Mouse (Mus musculus): ENCODE measurements around the gene Camk1d. TPM values are rescaled to one million over a fixed set of nuclear protein-coding genes. Genes with fewer than 3 reads are reported as not detected.

Gene Camk1d
- total and polyA plus RNA-seq, 2 experiments from 2014 or later = 7.2 to 16.6 TPM

DNA sequence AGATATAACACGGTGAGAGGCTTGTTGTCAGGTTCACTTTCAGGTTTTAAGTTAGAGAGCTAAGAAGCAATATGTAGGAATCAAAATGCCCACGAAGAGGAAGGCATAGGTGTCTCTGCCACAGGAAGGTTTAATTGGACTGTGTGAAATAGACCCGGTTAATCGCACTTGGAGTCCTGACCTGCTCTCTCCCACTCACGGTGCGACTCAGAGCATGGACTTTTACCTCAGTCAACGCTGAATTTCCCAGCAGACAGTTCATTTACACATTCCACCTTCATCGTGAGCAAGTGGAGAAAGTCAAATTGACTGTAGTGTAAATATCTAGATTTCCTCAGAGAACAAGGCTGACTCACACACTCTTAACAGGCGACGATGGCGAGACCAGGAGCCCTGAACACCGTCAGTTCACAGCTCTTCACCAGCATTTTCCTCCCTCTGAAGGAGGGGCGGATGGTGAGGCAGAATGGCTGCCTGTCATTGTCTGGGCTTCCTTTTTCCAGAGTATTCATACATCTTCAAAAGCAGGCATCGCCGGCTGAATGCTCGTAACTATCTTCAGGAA is 255.6 kb downstream of the Camk1d start:
- ATAC-seq = no peak
- H3K4me1 ChIP-seq (ENCODE audit: insufficient read depth, low read length) = 0 out of 2 replicates have a peak, but pooled peaks cover 3% of the 10 kb centered on the region
- no peak overlapping the region for H3K4me2 ChIP-seq (ENCODE audit: low read depth, low read length)
- H3K4me3 ChIP-seq (ENCODE audit: low read length) = no peak overlapping the region
- no peak overlapping the region for H3K9ac ChIP-seq (replicated peaks; ENCODE audit: low read length)
- no peak overlapping the region for H3K27ac ChIP-seq
- no peaks in the 10 kb centered on the region for H3K9me3 ChIP-seq (ENCODE audit: low read length)
- no peak for TF ChIP-seq CTCF (IDR thresholded peaks at IDR 0.05; ENCODE audit: low read depth)
- WGBS = 76% methylated on average over 16 of the region's 16 CpGs
- H3K36me3 ChIP-seq (ENCODE audit: insufficient read depth, low read length) = no peaks in the 10 kb centered on the region
- no peak for DNase-seq (ENCODE audit: low spot score)
- no peaks in the 10 kb centered on the region for H3K27me3 ChIP-seq (ENCODE audit: insufficient read depth, low read length)

GRCm38 (mm10) chr2:5458075-5458494 is 256.2 kb downstream of the Camk1d start:
- Histone ChIP-seq H3K4me3 (ENCODE audit: low read length) (no peak overlapping the region), H3K27ac (no peak overlapping the region), H3K4me1 (ENCODE audit: insufficient read depth, low read length) (0 out of 2 replicates have a peak, but pooled peaks cover 3% of the 10 kb centered on the region), H3K27me3 (ENCODE audit: insufficient read depth, low read length) (no peaks in the 10 kb centered on the region), H3K9me3 (ENCODE audit: low read length) (no peaks in the 10 kb centered on the region), H3K4me2 (ENCODE audit: low read depth, low read length) (no peak overlapping the region), H3K36me3 (ENCODE audit: insufficient read depth, low read length) (no peaks in the 10 kb centered on the region), H3K9ac (replicated peaks; ENCODE audit: low read length) (no peak overlapping the region)
- TF ChIP-seq CTCF (IDR thresholded peaks at IDR 0.05; ENCODE audit: low read depth) = no peak
- 87% methylated on average over 5 of the region's 5 CpGs for WGBS
- no peak for DNase-seq (ENCODE audit: low spot score)
- ATAC-seq = no peak

DNA sequence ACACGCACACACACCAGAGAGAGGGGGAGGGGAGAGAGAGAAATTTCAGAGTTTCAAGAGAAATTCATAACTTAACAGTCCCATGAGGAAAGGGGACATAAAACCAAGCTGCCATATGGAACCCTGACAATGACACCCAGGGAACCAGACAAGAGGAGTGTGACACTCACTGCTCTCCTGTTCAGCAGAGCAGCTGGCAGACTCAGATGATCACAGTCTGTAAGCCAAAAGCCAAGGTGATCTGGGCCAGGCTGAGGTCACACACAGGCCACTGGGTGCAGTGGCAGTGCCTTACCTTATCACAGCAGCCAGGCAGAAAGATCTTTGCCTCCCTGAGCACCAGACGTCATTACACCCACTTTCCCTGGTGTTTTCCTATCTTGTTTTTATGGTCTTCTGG is 258.2 kb downstream of the Camk1d start:
- no peak overlapping the region for H3K27ac ChIP-seq
- no peaks in the 10 kb centered on the region for H3K27me3 ChIP-seq (ENCODE audit: insufficient read depth, low read length)
- no peaks in the 10 kb centered on the region for H3K9me3 ChIP-seq (ENCODE audit: low read length)
- ATAC-seq (no peak), DNase-seq (ENCODE audit: low spot score) (no peak)
- WGBS = 73% methylated on average over 2 of the region's 2 CpGs
- 0 out of 2 replicates have a peak, but pooled peaks cover 3% of the 10 kb centered on the region for H3K4me1 ChIP-seq (ENCODE audit: insufficient read depth, low read length)
- TF ChIP-seq CTCF (IDR thresholded peaks at IDR 0.05; ENCODE audit: low read depth) = no peak
- H3K36me3 ChIP-seq (ENCODE audit: insufficient read depth, low read length) = no peaks in the 10 kb centered on the region
- no peak overlapping the region for H3K4me2 ChIP-seq (ENCODE audit: low read depth, low read length)
- no peak overlapping the region for H3K4me3 ChIP-seq (ENCODE audit: low read length)
- H3K9ac ChIP-seq (replicated peaks; ENCODE audit: low read length) = no peak overlapping the region

DNA sequence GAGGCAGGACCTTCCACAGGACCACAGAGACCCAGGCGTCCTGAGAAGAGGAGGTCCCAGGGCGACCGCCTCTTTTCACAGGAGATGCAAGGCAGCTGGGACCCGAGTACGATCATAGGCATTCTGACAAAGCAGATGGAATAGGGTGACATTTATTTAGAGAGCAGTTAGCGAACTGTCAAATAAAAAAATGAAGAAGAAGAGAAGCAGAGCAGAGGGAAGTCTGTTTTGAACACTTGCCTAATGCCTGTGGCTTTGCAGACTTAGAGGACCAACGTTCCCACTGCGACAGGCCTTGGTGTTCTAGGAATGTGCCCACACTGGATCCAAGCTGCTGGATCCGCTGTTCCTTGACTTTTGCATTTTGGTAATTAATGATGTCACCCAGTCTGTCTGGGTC is 259.5 kb downstream of the Camk1d start:
- no peak for ATAC-seq
- Histone ChIP-seq H3K9ac (replicated peaks; ENCODE audit: low read length) (no peak overlapping the region), H3K4me2 (ENCODE audit: low read depth, low read length) (no peak overlapping the region), H3K27ac (no peak overlapping the region), H3K9me3 (ENCODE audit: low read length) (no peaks in the 10 kb centered on the region), H3K36me3 (ENCODE audit: insufficient read depth, low read length) (no peaks in the 10 kb centered on the region), H3K4me1 (ENCODE audit: insufficient read depth, low read length) (0 out of 2 replicates have a peak, but pooled peaks cover 2% of the 10 kb centered on the region), H3K4me3 (ENCODE audit: low read length) (no peak overlapping the region), H3K27me3 (ENCODE audit: insufficient read depth, low read length) (no peaks in the 10 kb centered on the region)
- no peak for TF ChIP-seq CTCF (IDR thresholded peaks at IDR 0.05; ENCODE audit: low read depth)
- 70% methylated on average over 9 of the region's 9 CpGs for WGBS
- DNase-seq (ENCODE audit: low spot score) = no peak

DNA sequence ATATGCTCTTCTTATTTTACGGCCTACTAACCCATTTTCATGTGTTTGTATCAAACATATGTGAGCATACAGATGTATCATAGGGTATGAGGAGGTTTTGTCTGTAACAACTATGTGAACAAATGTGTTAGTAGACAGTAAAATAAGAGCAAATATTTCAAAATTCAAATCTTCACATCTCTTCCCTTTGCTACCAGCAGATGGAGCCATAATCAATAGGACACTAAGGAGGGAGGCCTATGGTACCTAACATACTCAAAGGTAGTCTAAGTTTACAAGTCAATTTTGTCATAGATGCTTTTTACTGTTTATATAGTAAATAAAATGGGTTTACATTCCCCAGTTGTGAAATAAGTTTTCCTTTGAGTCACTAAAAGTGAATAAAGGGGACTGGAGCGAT is 262.7 kb downstream of the Camk1d start:
- H3K4me2 ChIP-seq (ENCODE audit: low read depth, low read length) = no peak overlapping the region
- no peak overlapping the region for H3K27ac ChIP-seq
- no peak for ATAC-seq

GRCm38 (mm10) chr2:5445357-5445756 is 269.0 kb downstream of the Camk1d start:
- no peak overlapping the region for H3K4me2 ChIP-seq (ENCODE audit: low read depth, low read length)
- no peaks in the 10 kb centered on the region for H3K9me3 ChIP-seq (ENCODE audit: low read length)
- no peak overlapping the region for H3K27ac ChIP-seq
- no peaks in the 10 kb centered on the region for H3K4me1 ChIP-seq (ENCODE audit: insufficient read depth, low read length)
- no peak overlapping the region for H3K9ac ChIP-seq (replicated peaks; ENCODE audit: low read length)
- H3K4me3 ChIP-seq (ENCODE audit: low read length) = no peak overlapping the region
- 84% methylated on average over 5 of the region's 5 CpGs for WGBS
- ATAC-seq = no peak
- no peaks in the 10 kb centered on the region for H3K27me3 ChIP-seq (ENCODE audit: insufficient read depth, low read length)
- no peaks in the 10 kb centered on the region for H3K36me3 ChIP-seq (ENCODE audit: insufficient read depth, low read length)
- DNase-seq (ENCODE audit: low spot score) = no peak
- TF ChIP-seq CTCF (IDR thresholded peaks at IDR 0.05; ENCODE audit: low read depth) = no peak

More for the DNA sequence above, 262.7 kb downstream of the Camk1d start:
- no peaks in the 10 kb centered on the region for H3K4me1 ChIP-seq (ENCODE audit: insufficient read depth, low read length)
- H3K4me3 ChIP-seq (ENCODE audit: low read length) = no peak overlapping the region
- no peaks in the 10 kb centered on the region for H3K27me3 ChIP-seq (ENCODE audit: insufficient read depth, low read length)
- peak; percentile 81 for TF ChIP-seq CTCF (IDR thresholded peaks at IDR 0.05; ENCODE audit: low read depth)
- H3K9me3 ChIP-seq (ENCODE audit: low read length) = no peaks in the 10 kb centered on the region
- no peak overlapping the region for H3K9ac ChIP-seq (replicated peaks; ENCODE audit: low read length)
- DNase-seq (ENCODE audit: low spot score) = peak; percentile 73
- no peaks in the 10 kb centered on the region for H3K36me3 ChIP-seq (ENCODE audit: insufficient read depth, low read length)
- 97% methylated on average over 2 of the region's 2 CpGs for WGBS

DNA sequence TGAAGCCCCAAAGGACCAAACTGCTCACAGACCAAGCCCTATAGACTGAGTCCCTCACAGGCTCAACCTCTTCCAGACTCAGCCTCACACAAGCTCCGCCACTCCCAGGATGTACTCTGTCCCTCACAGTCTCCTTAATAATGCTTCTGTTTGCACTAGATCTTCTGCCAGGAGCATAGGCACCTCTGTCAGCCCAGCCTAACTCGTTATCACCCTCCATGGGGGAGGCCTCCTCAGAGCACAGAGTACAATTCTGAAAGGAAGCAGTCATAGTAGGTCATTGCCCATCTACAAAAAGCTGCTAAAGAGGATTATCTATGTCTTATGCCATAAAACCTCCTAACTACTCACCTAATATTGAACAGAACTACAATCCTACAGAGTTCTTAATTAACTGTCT is 276.6 kb downstream of the Camk1d start:
- Histone ChIP-seq H3K27me3 (ENCODE audit: insufficient read depth, low read length) (no peaks in the 10 kb centered on the region), H3K4me2 (ENCODE audit: low read depth, low read length) (no peak overlapping the region), H3K9ac (replicated peaks; ENCODE audit: low read length) (no peak overlapping the region), H3K9me3 (ENCODE audit: low read length) (no peaks in the 10 kb centered on the region), H3K4me1 (ENCODE audit: insufficient read depth, low read length) (no peaks in the 10 kb centered on the region), H3K4me3 (ENCODE audit: low read length) (no peak overlapping the region), H3K36me3 (ENCODE audit: insufficient read depth, low read length) (no peaks in the 10 kb centered on the region), H3K27ac (no peak overlapping the region)
- WGBS = 54% methylated on average over 2 of the region's 2 CpGs
- ATAC-seq (no peak), DNase-seq (ENCODE audit: low spot score) (no peak)
- TF ChIP-seq CTCF (IDR thresholded peaks at IDR 0.05; ENCODE audit: low read depth) = no peak

Measured in hindbrain, postnatal 0 days (tissue).